Mouse (Mus musculus) left cerebral cortex, postnatal 4 days (tissue): Measurements from ENCODE around the gene Gm20388. TPM values are rescaled to one million over a fixed set of nuclear protein-coding genes. Genes with fewer than 3 reads are reported as not detected.
"Not testable (repeated sequence)": the region's sequence is repeated elsewhere in the genome, so short reads cannot be mapped to it uniquely, and the experiment has no call there.

Experiments used
- DNase-seq: peaks from one replicate; pipeline ENCODE4 v3.0.0-alpha.2; 2022
- intact Hi-C: fragments of 180-260 bp; cut with DNase I; formaldehyde crosslinking; loops from one replicate; pipeline ENCODE4 v1.15.1; 2025
- total RNA-seq, 2 experiments: library from RNA; stranded (reverse); gene quantifications; 2 replicates each; pipeline ENCODE4 v1.2.3; 2021

Gm20388 gene
- total RNA-seq, 2 experiments from 2014 or later: 6.5 to 12.8 TPM

DNA sequence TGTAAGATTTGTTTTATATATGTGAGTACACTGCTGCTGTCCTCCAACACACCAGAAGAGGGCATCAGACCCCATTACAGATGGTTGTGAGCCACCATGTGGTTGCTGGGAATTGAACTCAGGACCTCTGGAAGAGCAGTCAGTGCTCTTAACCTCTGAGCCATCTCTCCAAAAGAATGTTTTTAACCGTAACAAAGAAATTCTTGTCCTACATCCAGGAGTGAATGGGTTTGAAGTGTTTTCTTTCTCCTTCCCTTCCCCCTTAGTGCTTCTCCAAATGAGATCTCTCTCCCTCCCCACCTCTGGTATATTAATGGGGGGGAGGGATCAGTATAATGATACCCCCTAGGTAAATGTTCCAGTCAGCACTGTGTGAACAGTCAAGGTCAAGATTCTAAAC is 3609.4 kb downstream of the Gm20388 start:
- DNase-seq, intact Hi-C loops: not testable (repeated sequence)

- no peak for DNase-seq
- intact Hi-C loops: no loop called here
These were observed 3617.3 kb downstream of the Gm20388 start for GRCm38 (mm10) chr8:123527720-123528489.

DNA sequence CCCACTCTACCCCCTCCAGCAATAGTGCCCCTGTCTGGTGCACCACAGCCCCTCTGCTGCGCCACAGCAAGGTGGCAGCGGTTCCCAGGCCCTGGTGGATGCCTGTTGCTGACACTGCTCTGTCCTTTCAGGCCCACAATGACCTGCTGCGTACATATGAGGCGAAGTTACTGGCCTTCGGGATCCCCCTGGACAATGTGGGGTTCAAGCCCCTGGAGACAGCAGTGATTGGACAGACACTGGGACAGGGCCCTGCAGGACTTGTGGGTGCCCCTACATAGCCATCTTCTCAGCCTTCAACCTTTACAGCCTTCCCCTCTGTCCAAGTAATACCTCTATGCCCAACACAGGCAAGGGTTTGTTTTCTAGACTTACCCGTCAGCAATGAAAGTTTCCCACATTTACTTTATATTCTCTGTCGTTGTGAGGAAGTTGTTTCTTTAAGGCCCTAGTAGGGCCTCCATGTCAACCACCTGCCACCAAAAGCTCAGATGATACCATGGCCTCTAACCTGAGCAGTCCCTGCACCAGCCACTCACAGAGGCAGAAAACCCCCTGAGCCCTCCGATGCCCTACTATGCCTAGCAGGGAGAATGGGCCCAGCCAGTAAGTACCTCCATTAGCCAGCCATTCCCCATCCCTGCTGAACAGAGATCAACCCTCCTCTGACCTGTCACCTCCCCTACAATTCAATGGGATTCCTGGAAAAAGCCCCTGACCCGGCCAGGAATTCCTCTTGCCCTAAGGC is 3625.8 kb downstream of the Gm20388 start:
- intact Hi-C loops: no loop called here
- DNase-seq: no peak

DNA sequence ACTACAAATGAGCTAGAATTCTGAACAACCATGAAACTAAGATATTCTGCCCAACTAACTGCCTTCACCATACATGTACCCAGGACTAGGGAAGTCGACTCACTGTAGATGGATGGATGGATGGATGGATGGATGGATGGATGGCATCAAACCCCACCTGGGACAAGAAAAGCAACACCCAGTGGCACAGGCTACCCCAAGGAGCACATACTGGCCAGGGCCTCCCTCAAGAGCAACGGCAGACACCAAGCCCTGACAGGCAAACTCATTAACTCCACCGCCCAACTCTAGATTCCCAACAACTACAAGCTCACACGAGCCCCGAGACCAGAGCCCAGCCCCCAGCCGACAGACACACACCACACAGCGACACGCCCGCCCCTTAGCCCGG is 3626.3 kb downstream of the Gm20388 start:
- intact Hi-C loops: no loop called here

DNA sequence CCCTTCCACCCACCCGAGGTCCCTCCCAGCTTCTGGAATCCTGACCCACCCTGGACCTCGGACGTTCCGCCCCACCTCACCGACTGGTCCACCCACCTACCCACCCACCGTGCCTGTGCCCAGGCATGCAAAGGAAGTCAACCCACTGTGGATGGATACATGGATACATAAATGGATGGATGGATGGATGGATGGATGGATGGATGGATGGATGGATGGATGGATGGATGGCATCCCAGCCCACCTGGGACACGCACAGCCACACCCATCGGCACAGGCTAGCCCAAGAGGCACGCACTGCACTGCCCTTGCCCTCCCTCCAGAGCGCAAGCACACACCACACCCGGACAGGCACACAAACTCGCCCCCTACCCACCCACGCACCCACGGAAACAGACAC is 3627.0 kb downstream of the Gm20388 start:
- intact Hi-C loops, DNase-seq: not testable (repeated sequence)

More for the DNA sequence above, 3626.3 kb downstream of the Gm20388 start:
- no peak for DNase-seq

DNA sequence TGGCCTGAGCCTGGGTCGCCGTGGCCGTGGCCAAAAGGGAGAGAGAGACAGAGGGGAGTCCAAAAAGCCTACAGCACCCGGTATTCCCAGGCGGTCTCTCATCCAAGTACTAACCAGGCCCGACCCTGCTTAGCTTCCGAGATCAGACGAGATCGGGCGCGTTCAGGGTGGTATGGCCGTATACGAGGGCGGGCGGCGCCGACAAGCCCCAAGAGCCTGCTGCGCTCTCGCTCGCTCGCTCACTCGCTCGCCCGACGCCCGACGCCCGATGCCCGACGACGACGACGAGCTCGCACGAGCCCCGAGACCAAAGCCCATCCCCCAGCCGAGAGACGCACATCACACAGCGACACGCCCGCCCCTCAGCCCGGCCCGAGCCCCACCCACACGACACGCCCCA is 3653.6 kb downstream of the Gm20388 start:
- DNase-seq, intact Hi-C loops: not testable (repeated sequence)

GRCm38 (mm10) chr8:123575386-123575785 is 3664.7 kb downstream of the Gm20388 start:
- DNase-seq: peak; percentile 1
- intact Hi-C loops: not testable (repeated sequence)

- intact Hi-C loops, DNase-seq: not testable (repeated sequence)
These were observed 3690.1 kb downstream of the Gm20388 start for GRCm38 (mm10) chr8:123600666-123601172.

- intact Hi-C loops, DNase-seq: not testable (repeated sequence)
These were observed 3690.8 kb downstream of the Gm20388 start for GRCm38 (mm10) chr8:123601457-123601856.

DNA sequence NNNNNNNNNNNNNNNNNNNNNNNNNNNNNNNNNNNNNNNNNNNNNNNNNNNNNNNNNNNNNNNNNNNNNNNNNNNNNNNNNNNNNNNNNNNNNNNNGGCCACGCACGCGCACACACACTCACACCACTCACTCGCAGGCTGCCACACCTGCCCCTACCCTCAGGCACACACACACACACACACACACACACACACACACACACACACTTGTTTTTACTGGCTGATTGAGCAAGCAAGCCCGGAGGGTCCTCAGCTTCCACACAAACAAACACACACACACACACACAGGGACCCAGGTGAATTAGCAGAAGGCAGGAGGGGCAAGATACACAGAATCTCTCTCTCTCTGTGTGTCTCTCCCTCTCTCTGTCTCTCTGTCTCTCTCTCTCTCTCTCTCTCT is 3702.0 kb downstream of the Gm20388 start:
- DNase-seq, intact Hi-C loops: not testable (repeated sequence)

GRCm38 (mm10) chr8:123623523-123623922 is 3712.9 kb downstream of the Gm20388 start:
- DNase-seq, intact Hi-C loops: not testable (repeated sequence)

- intact Hi-C loops: no loop called here
- no peak for DNase-seq
These were observed 3713.6 kb downstream of the Gm20388 start for GRCm38 (mm10) chr8:123624274-123624673.

DNA sequence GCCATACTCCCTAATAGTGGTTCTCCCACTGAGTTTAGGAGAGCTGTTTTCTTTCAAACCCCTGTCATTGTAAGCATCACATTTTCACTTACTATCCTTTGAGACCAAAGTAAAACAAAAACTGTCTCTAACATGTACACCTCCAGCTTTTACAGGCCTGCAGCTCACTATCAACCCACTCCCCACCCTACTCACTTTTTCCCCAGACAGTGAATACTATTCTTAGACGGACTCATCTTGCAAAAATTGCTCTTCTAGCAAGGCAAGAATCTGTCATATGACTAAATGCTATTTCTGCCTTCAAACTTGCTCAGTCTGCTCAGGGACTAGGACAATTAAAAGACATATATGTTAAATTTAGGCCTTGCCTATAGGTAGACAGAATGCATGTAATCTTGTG is 3714.1 kb downstream of the Gm20388 start:
- intact Hi-C loops: no loop called here
- no peak for DNase-seq

DNA sequence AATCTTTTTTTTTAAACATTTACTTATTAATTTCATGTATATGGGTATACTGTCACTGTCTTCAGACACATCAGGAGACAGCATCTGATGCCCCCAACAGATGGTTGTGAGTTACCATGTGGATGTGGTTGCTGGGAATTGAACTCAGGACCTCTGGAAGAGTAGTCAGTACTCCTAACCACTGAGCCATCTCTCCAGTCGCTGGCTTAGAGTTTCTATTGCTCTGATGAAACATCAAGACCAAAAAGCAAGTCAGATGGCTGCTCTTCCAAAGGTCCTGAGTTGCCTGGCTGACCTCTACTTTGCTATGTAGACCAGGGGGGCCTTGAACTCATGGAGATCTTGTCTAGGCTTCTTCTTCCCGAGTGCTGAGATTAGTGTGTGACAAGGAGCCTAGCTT is 3715.1 kb downstream of the Gm20388 start:
- intact Hi-C loops: no loop called here

DNA sequence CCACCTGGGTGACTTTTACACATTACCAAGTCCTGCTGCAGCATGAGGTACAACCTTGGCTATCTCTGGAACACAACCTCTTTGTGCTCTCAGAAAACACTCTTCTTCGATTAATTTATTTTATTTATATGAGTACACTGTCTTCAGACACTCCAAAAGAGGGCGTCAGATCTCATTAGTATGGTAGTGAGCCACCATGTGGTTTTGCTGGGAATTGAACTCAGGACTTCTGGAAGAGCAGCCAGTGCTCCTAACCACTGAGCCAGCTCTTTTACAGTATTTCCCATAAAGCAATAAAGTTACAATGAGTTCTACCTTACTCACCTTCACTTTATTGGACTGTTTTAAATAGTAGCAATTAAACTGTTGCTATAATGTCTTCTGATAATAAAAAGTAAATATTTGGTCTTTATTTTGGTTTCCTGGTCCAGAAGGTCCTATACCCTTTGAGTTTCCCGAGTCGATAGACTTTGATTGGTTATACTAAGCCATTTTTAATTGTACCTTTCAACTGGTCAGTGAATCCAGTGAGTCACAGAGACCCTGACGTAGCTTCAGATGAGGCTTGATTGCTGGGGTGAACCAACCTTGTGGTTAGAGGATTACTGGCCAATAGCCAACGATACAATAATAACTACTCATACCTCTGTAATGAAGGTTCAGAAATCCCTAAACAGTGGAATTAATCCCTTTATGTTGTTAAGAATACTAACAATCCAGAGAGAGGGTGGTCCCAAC is 3716.9 kb downstream of the Gm20388 start:
- intact Hi-C loops: no loop called here
- no peak for DNase-seq

More for the DNA sequence above, 3715.1 kb downstream of the Gm20388 start:
- no peak for DNase-seq

GRCm38 (mm10) chr8:123628253-123628967 is 3717.8 kb downstream of the Gm20388 start:
- intact Hi-C loops: no loop called here
- peak; percentile 41 for DNase-seq

- intact Hi-C loops: no loop called here
- peak; percentile 78 for DNase-seq
These were observed 3718.5 kb downstream of the Gm20388 start for GRCm38 (mm10) chr8:123628968-123629755.

GRCm38 (mm10) chr8:123630058-123630457 is 3719.4 kb downstream of the Gm20388 start:
- intact Hi-C loops: no loop called here
- no peak for DNase-seq

DNA sequence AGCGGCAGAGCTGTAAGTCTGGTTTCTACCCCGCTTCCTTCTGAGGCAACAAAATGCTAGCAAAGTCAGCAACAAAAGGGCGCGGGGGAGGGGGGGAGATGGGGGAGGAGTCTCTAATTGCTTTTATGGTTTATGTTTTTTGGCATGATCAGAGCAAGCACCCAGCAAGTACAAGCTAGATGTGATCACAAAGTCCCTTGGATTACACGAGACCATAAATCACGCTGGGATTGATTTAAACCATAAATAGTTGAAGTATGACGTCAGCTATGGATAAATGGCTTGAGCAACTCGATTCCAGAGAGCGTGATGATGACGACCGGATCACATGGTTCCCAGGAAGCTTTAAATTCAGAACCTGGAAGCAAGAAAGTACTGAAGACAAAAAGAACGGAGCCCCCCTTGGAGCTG is 3720.2 kb downstream of the Gm20388 start:
- DNase-seq: no peak
- intact Hi-C loops: no loop called here
